Mouse (Mus musculus) forebrain, embryonic 15.5 days (tissue): ENCODE measurements around the gene Dcst2. TPM values are rescaled to one million over a fixed set of nuclear protein-coding genes. Genes with fewer than 3 reads are reported as not detected.
A peak's percentile ranks its signal among the peaks of the same experiment; 100 is the strongest.

Source experiments
- ATAC-seq: fragments of 200-750 bp; cut with Nextera tagmentation; replicated peaks from 2 replicates; pipeline ENCODE4 v1.8.0; 2017; ENCODE audit warnings: mild to moderate bottlenecking, moderate TSS enrichment, moderate library complexity
- H3K27ac ChIP-seq: fragments of 300-500 bp; sonication (generic); replicated peaks from 2 replicates; pipeline ENCODE4 v1.5.1; 2015; ENCODE audit warnings: mild to moderate bottlenecking, inconsistent platforms
- H3K27me3 ChIP-seq: fragments of 300-500 bp; sonication (generic); 2 replicates; pipeline ENCODE4 v1.6.1; 2015; ENCODE audit warnings: inconsistent platforms
- H3K36me3 ChIP-seq: fragments of 300-500 bp; sonication (generic); 2 replicates; pipeline ENCODE4 v1.6.1; 2015; ENCODE audit warnings: mild to moderate bottlenecking, inconsistent platforms
- H3K4me1 ChIP-seq: fragments of 300-500 bp; sonication (generic); 2 replicates; pipeline ENCODE4 v1.6.1; 2015; ENCODE audit warnings: inconsistent platforms
- H3K4me2 ChIP-seq: fragments of 300-500 bp; sonication (generic); replicated peaks from 2 replicates; pipeline ENCODE4 v1.6.1; 2015; ENCODE audit warnings: mild to moderate bottlenecking, inconsistent platforms
- H3K4me3 ChIP-seq: fragments of 300-500 bp; sonication (generic); 2 replicates; pipeline ENCODE4 v1.5.1; 2015; ENCODE audit warnings: mild to moderate bottlenecking, inconsistent platforms
- H3K9ac ChIP-seq: fragments of 300-500 bp; sonication (generic); replicated peaks from 2 replicates; pipeline ENCODE4 v1.6.1; 2015; ENCODE audit warnings: mild to moderate bottlenecking, inconsistent platforms
- H3K9me3 ChIP-seq: fragments of 300-500 bp; sonication (generic); 2 replicates; pipeline ENCODE4 v1.6.1; 2016; ENCODE audit warnings: inconsistent platforms
- WGBS: fragments of 180-500 bp; shearing (Covaris S2); methylation state at CpG from one replicate; pipeline ENCODE4 v1.1.7; 2015; ENCODE audit warnings: mixed read lengths; 5-methylcytosine and 5-hydroxymethylcytosine counted together
- polyA plus RNA-seq: library from polyadenylated mRNA; unstranded; fragments of >200 nt; fragmentation: Nextera tagmentation; extraction: Ambion mirVana; gene quantifications from 2 replicates; pipeline ENCODE4 v1.2.1, GENCODE M21; 2015

Gene Dcst2
- polyA plus RNA-seq, 1 experiment from 2014 or later = 0.11 TPM

DNA sequence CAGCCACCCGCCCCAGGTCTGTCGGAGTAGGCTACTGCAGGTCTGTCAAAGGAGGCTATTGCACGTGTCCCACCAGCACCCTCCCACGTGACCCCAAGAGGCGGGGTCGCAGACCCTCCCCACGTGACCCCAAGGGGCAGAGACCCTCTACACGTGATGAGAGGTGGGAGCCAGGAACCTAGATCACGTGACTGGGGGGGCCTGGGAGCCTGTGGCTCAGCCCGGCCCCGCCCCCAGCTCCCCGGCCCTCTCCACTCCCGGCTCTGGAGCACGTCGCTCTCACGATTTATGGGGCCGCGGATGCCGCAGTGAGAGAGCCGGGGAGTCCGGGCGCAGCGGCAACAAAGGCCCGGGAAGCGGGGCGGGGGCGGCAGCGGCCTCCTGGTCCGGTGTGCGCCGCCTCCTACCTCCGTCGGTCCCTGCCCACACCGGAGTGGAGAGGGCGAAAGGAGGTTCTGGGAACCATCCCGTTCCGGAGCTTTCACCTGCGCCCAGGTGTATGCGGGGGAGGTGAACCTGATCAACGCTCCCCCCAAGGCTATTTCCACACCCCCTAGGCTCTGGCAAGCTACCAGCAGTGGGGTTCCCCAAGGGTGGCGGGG lies 41.1 kb upstream of the Dcst2 start:
- H3K36me3 ChIP-seq = no peaks in the 10 kb centered on the region
- no peak for ATAC-seq
- H3K9ac ChIP-seq = peak overlapping the region; percentile 79
- no peaks in the 10 kb centered on the region for H3K9me3 ChIP-seq
- H3K27ac ChIP-seq = peak overlapping the region; percentile 90
- H3K27me3 ChIP-seq = peaks cover 31% of the 10 kb centered on the region
- H3K4me2 ChIP-seq = peak overlapping the region; percentile 93
- H3K4me1 ChIP-seq = peaks cover 68% of the 10 kb centered on the region
- WGBS = under 1% methylated on average over 41 of the region's 41 CpGs
- H3K4me3 ChIP-seq = peak overlapping the region; percentile 65

DNA sequence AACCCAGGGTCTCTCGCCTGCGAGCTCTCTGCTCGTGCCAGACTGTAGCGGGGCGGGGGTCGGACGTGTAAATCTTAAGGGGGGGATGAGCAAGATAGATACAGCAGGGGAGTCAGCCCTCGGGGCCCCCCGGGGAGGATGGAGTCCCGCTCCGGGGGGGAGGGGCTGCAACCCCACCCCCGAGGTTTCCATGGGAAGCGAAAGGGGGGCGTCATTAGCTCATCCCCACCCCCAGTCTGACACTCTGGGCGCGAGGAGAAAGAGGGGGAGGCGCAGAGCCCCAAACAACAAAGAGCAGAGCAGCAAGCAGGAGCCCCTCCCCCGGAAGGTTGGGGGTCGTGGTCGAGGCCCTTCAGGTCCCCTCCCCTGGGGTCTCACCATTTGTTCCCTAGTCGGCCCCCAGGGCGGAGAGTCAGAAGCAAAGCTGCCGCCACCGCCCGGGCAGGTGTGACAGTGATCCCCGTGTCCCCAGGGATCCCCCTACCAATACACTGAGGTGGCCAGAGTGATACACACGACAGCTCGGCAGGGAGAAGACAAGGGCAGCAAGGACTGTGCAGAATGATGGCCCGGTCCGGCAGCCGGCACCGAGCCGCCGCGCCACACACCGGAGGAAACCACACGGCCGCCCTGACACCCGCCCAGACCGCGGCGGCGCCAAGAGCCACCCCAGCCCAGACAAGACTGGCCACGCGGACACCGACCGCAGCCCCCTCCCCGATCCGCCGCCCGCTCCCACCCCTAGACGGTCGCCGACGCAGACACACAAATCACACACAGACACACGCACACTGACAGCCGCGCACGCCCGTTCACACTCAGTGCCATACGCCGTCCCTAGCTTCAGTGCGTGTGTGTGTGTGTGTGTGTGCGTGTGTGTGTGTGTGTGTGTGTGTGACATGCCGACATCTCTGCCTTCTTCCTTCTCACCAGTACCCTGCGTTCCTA lies 40.3 kb upstream of the Dcst2 start:
- Histone ChIP-seq H3K9ac (peak overlapping the region; percentile 79), H3K9me3 (no peaks in the 10 kb centered on the region), H3K36me3 (no peaks in the 10 kb centered on the region), H3K4me2 (peak overlapping the region; percentile 93), H3K4me1 (peaks cover 60% of the 10 kb centered on the region), H3K27me3 (peaks cover 27% of the 10 kb centered on the region), H3K27ac (peak overlapping the region; percentile 90), H3K4me3 (peak overlapping the region; percentile 65)
- WGBS = 1% methylated on average over 63 of the region's 66 CpGs
- peak; percentile 37 for ATAC-seq

DNA sequence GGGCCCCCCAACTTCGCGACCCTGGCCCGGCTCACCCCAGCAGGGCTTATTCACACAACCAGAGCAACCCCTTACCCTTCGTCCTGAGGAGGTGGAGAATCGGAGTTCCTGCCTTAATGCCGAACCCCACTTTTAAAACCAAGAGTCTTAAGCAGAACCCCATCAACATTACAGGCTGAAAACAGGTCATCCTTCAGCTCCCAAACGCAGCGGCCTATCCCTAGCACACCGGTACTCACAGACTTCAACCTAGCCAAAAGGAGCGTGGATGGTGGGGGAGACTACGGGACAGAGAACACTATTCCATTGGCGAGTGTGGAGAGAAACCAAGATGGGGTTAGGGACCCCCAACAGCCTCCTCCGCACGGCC lies 39.7 kb upstream of the Dcst2 start:
- H3K9me3 ChIP-seq = no peaks in the 10 kb centered on the region
- peak overlapping the region; percentile 93 for H3K4me2 ChIP-seq
- peak overlapping the region; percentile 90 for H3K27ac ChIP-seq
- H3K4me3 ChIP-seq = peak overlapping the region; percentile 65
- H3K4me1 ChIP-seq = peaks cover 54% of the 10 kb centered on the region
- peak; percentile 2; the same call in 1 of the 2 replicates for ATAC-seq
- H3K36me3 ChIP-seq = no peaks in the 10 kb centered on the region
- H3K9ac ChIP-seq = peak overlapping the region; percentile 79
- H3K27me3 ChIP-seq = peaks cover 27% of the 10 kb centered on the region
- WGBS = 2% methylated on average over 14 of the region's 14 CpGs

DNA sequence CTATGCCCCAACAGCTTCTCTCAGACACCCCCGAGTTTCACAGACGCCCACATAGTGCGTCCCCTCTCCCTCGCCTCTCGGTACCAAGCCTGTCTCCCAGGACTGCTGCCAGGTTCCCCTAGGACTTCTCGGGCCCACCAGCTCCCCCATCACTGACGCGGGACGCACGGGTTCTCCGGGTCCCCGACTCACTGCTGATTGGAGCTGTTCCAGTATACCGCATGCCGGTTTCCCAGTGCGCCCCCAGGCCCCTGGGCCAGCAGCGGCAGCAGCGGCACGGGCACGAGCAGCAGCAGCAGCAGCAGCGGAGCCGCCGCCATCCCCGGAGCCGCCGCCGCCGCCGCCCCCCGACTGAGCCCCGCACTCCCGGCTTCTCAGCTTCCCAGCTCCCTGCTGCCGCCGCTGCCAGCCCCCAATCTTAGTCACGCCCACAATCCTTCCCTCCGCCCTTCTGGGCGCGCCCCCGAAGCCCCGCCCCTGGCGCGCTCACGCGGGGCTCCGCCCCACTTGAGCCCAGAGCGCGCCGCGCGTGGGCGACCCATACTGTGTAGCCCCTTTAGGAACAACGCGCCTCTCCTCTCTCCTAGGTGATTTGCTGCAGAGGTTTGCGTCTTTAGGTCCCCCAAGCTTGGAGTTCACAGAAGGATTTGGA lies 39.1 kb upstream of the Dcst2 start, which contains the start of gene Efna3:
Efna3 (minus strand) TSS at position 452 of the 652 bp plus-strand sequence.
- no peaks in the 10 kb centered on the region for H3K9me3 ChIP-seq
- H3K4me1 ChIP-seq = peaks cover 50% of the 10 kb centered on the region
- peak; percentile 59 for ATAC-seq
- peak within 1 kb of the TSS; percentile 65 for H3K4me3 ChIP-seq
- H3K4me2 ChIP-seq = peak within 1 kb of the TSS; percentile 93
- no peaks in the 10 kb centered on the region for H3K36me3 ChIP-seq
- H3K9ac ChIP-seq = peak within 1 kb of the TSS; percentile 79
- under 1% methylated on average over 49 of the region's 53 CpGs for WGBS
- H3K27me3 ChIP-seq = peaks cover 27% of the 10 kb centered on the region
- H3K27ac ChIP-seq = peak within 1 kb of the TSS; percentile 90

DNA sequence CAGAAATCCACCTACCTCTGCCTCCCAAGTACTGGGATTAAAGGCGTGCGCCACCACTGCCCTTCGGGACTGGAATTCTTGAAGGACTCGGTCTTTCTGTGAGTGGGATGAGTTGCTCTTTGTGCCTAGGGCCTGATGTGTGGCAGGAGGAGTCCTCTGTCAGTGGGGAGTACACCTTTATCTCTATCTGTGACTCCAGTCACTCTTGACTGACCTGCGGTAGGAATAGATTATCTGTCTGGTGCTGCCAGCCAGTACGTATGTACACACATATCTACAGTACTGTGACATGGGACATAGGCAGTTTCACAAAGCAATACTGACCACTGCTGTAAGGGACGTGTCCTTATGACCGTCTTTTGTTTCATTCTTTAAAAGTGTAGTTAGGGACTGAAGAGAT lies 35.9 kb upstream of the Dcst2 start:
- no peaks in the 10 kb centered on the region for H3K36me3 ChIP-seq
- H3K9ac ChIP-seq = no peak overlapping the region
- H3K4me1 ChIP-seq = peaks cover 28% of the 10 kb centered on the region
- no peak overlapping the region for H3K4me3 ChIP-seq
- H3K9me3 ChIP-seq = no peaks in the 10 kb centered on the region
- no peak for ATAC-seq
- H3K27me3 ChIP-seq = peaks cover 3% of the 10 kb centered on the region; the same call in 1 of the 2 replicates
- no peak overlapping the region for H3K4me2 ChIP-seq
- 92% methylated on average over 8 of the region's 8 CpGs for WGBS
- no peak overlapping the region for H3K27ac ChIP-seq

DNA sequence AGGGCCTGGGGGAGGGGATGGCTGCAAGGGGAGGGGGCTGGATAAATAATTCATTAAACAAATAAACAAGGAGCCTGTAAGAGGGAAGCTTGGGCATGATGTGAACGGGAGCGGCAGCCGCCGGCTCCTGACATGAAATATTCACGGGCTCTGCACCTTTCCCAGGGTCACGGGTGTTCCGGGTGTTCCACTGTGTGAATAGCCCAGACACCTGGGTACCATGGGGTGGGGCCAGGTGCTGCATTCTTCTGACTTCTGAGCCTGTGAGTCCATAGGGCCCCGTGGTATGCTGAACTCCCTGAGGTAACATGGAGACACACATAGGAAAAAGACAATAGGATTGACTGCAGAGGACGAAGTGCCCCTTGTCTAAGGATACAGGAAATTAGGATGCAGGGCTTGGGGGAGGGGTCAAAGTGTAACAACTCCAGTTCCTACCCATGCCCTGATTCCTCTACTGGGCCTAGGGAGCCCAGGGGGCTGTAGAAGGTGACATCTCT lies 34.4 kb upstream of the Dcst2 start:
- Histone ChIP-seq H3K4me3 (no peak overlapping the region), H3K4me2 (no peak overlapping the region), H3K36me3 (no peaks in the 10 kb centered on the region), H3K9me3 (no peaks in the 10 kb centered on the region), H3K4me1 (peaks cover 28% of the 10 kb centered on the region), H3K27ac (no peak overlapping the region), H3K9ac (no peak overlapping the region), H3K27me3 (no peaks in the 10 kb centered on the region)
- 71% methylated on average over 9 of the region's 9 CpGs for WGBS
- ATAC-seq = no peak

DNA sequence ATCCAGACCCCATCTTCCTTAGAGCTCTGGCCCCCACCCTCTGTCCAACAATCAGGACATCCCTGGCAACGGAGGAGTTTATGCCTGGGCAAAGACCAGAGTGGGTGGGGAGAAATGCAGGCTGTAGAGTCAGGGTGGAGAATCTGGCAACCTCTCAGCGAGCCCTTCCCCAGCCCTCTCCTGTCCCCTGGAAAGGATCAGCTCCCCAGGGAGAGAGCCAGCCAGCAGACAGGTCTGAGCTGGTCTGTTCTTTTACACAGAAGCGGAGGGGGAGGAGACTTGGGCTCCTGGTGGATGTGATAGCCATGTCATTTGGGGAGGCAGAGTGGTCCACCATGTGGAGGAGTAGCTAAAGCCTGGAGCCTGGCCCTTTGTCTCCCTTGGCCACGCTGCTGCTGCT lies 33.2 kb upstream of the Dcst2 start:
- no peaks in the 10 kb centered on the region for H3K27me3 ChIP-seq
- H3K4me1 ChIP-seq = peaks cover 33% of the 10 kb centered on the region
- 17% methylated on average over 4 of the region's 4 CpGs for WGBS
- H3K9ac ChIP-seq = no peak overlapping the region
- no peaks in the 10 kb centered on the region for H3K9me3 ChIP-seq
- no peak overlapping the region for H3K27ac ChIP-seq
- no peak overlapping the region for H3K4me3 ChIP-seq
- no peak overlapping the region for H3K4me2 ChIP-seq
- peaks cover 1% of the 10 kb centered on the region; the same call in 1 of the 2 replicates for H3K36me3 ChIP-seq
- ATAC-seq = no peak

DNA sequence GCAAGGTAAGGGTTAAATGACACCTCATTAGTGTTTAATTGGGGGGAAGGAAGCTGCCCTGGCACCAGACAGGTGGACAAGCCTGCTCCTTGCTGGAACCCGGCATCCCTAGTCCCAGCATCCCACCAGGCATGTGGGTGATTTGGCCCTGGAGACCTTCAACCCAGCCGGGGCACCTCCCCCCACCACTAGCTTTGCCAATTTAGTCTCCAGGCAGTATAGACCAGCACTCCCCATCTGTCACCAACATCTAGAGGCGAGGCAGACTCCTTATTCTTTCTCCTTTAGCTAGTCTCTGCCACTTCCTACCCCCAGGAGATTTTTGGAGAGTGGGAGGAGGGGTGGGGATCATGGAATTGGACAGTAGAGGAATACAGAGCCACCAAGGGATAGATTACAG lies 31.4 kb upstream of the Dcst2 start:
- no peaks in the 10 kb centered on the region for H3K9me3 ChIP-seq
- peaks cover 33% of the 10 kb centered on the region for H3K4me1 ChIP-seq
- H3K27ac ChIP-seq = no peak overlapping the region
- no peak overlapping the region for H3K4me3 ChIP-seq
- no peak overlapping the region for H3K9ac ChIP-seq
- H3K4me2 ChIP-seq = no peak overlapping the region
- ATAC-seq = no peak
- WGBS = 36% methylated on average over 3 of the region's 3 CpGs
- H3K27me3 ChIP-seq = no peaks in the 10 kb centered on the region
- peaks cover 9% of the 10 kb centered on the region; the same call in 1 of the 2 replicates for H3K36me3 ChIP-seq

DNA sequence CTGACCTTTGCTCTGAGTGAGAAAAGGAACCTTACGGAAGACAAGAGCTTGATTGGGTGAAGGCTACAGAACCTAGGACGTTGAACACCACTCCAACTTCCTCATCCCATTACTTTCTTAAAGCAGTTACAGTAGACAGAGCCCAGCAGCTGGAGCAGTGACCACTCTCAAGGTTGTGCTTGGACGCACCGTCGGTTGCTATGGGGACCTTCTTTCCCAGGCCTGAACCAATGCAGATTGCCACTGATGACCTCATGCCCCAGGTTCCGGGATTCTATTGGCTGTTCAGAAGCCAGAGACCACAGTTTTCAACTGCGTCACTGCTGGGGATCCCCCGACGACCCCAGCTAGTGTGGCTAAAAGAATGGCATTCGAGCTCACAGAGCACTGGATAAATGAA lies 30.8 kb upstream of the Dcst2 start:
- Histone ChIP-seq H3K4me1 (peaks cover 37% of the 10 kb centered on the region), H3K27ac (no peak overlapping the region), H3K9me3 (no peaks in the 10 kb centered on the region), H3K9ac (no peak overlapping the region), H3K27me3 (no peaks in the 10 kb centered on the region), H3K4me2 (no peak overlapping the region), H3K36me3 (peaks cover 9% of the 10 kb centered on the region; the same call in 1 of the 2 replicates), H3K4me3 (no peak overlapping the region)
- 19% methylated on average over 10 of the region's 10 CpGs for WGBS
- ATAC-seq = no peak

DNA sequence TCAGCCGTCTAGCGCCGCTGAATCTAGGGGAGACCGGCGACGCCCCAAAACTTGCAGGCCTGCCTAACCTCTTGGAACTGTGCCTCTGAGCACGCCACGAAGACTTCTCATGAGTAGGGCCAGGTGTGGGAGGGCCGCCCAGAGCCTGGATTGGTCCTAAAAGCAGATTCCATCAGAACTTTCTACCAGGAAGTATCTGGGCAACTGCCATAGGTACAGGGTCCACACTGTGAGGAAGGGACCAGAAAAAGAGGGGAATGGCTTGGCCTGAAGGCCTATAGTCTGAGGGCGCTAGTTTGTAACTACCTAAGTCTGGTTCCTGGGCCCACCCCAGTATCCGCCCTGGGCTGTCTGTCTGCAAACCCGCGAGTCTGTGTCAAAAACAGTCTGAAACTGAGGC lies 30.2 kb upstream of the Dcst2 start:
- no peak for ATAC-seq
- no peak overlapping the region for H3K27ac ChIP-seq

DNA sequence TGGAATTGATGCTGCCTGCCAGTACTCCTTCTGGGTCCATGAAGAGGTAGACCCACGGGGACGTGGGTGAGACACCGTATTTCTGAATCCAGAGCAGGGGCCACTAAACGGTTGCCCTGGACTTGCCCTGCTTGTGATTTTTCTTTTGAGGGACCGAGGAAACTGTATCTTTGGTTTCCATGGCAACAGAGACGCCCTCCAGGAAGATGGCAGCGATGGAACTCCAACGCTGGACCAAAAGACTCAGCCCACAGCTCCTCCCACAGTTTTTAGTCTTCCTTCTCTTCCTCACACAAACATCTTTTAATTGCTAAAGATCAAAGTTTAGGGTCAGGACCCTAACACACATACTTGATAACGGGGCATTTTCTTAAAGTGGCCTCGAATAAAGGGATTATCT lies 29.8 kb upstream of the Dcst2 start:
- no peak overlapping the region for H3K9ac ChIP-seq
- H3K27ac ChIP-seq = 0 out of 2 replicates have a peak overlapping the region, but pooled peaks have one; percentile 54
- H3K9me3 ChIP-seq = no peaks in the 10 kb centered on the region
- 27% methylated on average over 10 of the region's 10 CpGs for WGBS
- H3K4me2 ChIP-seq = no peak overlapping the region
- H3K4me3 ChIP-seq = no peak overlapping the region
- H3K27me3 ChIP-seq = no peaks in the 10 kb centered on the region
- peaks cover 9% of the 10 kb centered on the region; the same call in 1 of the 2 replicates for H3K36me3 ChIP-seq
- ATAC-seq = no peak
- peaks cover 48% of the 10 kb centered on the region for H3K4me1 ChIP-seq

More for the DNA sequence above, 30.2 kb upstream of the Dcst2 start:
- peaks cover 9% of the 10 kb centered on the region; the same call in 1 of the 2 replicates for H3K36me3 ChIP-seq
- peaks cover 43% of the 10 kb centered on the region for H3K4me1 ChIP-seq
- no peak overlapping the region for H3K4me2 ChIP-seq
- no peaks in the 10 kb centered on the region for H3K27me3 ChIP-seq
- no peak overlapping the region for H3K4me3 ChIP-seq
- no peaks in the 10 kb centered on the region for H3K9me3 ChIP-seq
- 74% methylated on average over 13 of the region's 13 CpGs for WGBS
- H3K9ac ChIP-seq = no peak overlapping the region
